Mouse (Mus musculus): ENCODE measurements around the gene Sgk1. TPM values are rescaled to one million over a fixed set of nuclear protein-coding genes. Genes with fewer than 3 reads are reported as not detected.
"Not testable (repeated sequence)": the region's sequence is repeated elsewhere in the genome, so short reads cannot be mapped to it uniquely, and the experiment has no call there.

The Sgk1 gene
- total RNA-seq, 2 experiments from 2014 or later, result 5.4 to 28.0 TPM

DNA sequence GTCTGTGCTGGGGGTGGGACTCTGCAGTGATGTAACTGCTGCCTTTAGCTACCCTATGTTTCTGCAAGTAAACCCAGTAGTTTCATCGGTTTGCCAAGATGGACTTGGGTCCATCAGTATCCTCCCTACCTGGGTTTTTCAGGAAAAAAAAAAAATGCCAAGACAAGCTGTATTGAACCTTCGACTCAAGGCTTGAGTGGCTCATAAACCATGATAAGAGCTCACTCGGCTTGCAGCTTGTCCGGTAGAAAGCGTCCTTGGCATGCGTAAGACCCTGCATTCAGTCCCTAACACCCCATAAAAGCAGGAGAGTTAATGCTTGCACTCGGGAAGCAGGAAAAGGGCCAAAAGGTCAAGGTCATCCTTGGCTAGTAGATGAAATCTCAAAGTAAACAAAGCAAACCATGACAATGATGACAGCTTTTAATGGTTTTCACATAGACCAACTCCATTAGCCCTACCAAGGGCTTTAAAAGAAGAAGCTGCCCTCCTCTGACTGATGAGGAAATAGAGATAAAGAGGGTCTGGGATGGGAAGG lies 23.5 kb upstream of the Sgk1 start:
- no peak for ATAC-seq (replicated peaks; ENCODE audit: poor library complexity)

DNA sequence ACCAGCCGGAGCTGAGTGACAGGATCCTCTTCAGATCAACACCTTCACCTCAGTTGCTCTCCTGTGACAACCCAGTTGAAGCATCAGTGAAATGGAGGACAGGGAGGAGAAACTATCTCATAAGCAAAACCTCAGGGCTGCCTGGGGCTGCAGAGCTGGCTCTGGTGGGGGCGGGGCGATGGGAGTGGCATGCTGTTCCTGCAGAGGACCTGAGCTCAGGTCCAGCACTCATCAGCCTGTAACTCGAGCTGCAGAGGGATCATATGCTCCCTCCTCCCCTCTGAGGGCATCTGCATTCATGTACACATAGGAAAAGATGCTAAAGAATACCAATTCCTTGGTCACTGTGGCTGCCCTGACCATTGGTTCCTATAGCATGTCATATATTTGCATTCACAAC lies 15.5 kb upstream of the Sgk1 start:
- ATAC-seq (replicated peaks; ENCODE audit: poor library complexity), result no peak

DNA sequence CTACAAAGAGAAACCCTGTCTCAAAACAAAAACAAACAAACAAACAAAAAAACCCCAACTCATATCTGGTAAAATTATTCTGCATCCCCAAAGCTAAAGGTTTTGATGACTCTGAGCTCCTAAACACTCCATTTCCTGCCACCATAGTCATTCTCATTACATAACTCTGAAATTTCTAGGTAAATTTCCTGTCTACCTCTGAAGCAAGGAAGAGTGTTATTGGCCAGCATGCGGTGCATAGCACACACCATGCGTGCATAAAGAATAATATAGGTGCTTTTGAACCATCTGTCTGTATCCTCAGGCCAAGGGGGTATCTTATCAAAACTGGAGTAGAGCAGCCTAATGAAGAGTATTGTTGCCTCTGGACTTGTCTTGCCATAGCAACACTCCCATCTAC lies 13.8 kb upstream of the Sgk1 start:
- ATAC-seq (replicated peaks; ENCODE audit: poor library complexity), result no peak

DNA sequence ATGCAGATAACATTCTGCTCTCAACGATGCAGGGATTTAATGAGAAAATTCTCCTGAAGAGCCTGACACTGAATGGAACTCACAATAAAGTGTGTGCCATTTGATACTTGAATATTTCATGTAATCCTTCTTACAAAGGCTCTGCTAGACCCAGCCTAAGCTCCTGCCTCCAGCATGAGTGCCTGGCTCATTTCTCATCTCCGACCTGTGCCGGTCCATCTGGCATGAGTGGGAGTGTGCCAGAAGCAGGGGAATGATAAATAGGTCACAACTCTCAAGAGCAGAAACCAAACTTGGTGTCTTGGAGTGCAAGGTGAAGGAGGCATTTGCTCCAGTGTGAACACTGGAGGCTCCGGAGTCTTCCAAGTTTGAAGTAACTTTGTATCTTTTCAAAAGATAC lies 13.4 kb upstream of the Sgk1 start:
- no peak for ATAC-seq (replicated peaks; ENCODE audit: poor library complexity)

DNA sequence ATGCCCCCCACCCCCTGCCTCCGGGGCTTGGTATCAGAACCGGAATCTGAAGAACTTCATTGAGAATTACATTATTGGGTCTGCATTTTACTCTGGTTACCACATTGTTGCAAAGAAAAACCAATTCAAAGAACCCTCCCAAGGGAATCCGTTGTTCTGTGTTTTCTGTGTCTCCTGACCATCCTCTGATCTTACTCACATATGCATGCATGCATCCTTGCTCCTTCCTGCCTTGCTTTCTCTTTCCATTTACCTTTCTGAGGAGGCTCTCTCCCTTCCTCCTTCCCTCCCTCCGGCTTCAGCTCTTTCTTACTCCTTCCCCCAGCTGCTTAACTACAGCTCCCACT lies 174 bp upstream of the Sgk1 start:
- ATAC-seq (replicated peaks; ENCODE audit: poor library complexity), result no peak

DNA sequence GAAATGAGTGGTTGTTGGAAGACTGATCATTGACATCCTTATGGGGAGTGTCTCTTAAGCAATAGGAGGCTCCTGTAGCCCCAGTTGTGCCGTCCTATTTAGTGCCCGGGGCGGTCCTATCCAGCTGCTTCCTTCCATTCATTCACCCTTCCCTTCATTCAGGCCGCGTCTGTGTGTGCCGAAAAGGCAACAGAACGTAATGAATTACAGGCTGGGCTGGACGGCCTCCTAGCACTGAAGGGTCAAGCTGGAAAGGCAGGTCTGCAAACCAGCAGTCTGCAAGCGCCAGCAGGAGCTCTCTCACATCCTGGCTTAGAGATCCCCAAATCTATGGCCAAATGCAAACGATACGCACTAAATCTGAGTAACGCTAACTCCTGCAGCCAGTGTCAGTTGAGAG lies 1.6 kb downstream of the Sgk1 start:
- no peak for ATAC-seq (replicated peaks; ENCODE audit: poor library complexity)

DNA sequence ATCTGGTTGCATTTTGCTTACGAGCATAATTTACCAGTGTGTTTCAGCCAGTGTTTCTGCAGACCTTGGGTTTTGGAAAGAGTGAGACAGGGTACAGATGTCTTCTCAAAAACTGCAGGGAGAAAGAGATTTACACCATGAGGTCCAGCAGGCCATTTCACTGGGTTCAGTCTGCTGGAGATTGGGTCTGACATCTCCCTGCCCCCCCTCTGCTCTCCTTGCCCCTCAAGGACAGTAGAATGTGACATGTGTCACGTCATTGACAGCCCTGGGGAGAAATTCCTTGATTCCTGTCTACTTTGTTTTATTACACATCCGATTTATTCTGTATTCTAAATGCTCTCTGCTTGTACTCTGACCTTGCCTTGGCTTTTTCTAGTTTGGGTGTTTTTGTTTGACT lies 2.5 kb downstream of the Sgk1 start:
- ATAC-seq (replicated peaks; ENCODE audit: poor library complexity), result no peak

DNA sequence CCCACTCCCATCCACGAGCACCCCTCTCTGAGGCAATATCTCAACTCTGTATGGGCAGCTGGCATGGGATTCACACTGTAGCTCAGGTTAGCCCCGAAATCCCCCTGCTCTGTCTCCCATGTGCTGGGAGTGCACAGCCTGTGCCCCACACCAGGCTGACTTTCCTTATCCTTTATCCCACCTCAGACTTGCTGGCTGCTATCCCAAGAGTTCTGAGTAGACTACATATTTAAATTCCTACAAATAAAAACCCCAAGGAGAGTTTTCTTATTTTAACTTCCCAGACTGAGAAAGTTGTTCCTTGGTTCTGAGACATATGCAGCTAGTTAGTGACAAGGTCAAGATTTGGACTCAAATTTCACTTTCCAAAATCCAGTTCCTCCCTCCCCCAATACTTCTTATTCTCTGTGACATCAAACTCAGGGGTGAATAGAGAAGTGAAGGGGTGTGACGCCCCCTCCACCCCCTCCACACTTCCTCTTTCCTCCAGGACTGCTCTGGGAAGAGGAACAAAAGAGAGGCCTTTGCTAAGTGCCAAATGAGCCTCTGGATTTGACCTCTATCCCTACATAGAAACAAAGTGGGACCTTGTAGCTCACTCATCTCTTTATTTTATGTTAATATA lies 7.3 kb downstream of the Sgk1 start:
- peak; percentile 99 for ATAC-seq (replicated peaks; ENCODE audit: poor library complexity)

DNA sequence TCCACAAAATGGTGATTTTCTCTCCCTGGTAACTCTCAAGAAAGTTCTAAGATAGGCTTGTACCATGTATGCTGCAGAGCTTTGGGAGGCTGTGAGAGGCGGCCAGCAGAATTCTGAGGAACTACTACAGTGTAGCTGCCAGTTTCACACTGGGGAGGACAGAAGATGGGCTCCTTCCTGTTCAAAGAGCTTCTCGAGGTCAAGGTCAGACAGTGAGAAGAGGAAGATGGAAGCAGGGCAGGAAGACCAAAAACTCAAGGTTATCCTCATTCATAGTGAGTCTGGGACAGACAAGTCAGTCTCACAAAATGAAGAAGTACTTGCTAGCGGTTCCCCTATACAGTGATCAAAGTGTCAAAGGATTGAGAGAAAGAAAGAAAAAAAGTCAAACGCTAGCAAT lies 8.3 kb downstream of the Sgk1 start:
- ATAC-seq (replicated peaks; ENCODE audit: poor library complexity), result peak; percentile 50

DNA sequence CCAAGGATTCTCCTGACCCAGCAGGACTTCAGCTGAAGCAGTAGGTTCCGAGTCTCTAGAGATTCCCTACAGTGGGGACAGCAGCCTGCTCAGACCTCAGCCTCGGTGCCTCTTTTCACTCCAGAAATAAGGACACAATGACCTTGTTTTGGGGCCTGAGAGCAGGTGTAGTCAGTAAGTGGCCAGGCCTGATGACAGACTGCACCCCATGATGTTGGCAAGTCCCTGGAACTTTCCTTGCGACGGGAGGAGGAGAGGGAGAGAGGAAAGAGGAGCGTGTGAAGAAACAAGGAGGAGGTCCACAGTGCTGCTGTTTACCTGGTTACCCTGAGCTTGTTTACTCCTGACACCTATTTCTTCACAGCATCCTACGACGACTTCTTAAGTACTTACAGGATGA lies 9.5 kb downstream of the Sgk1 start:
- no peak for ATAC-seq (replicated peaks; ENCODE audit: poor library complexity)

DNA sequence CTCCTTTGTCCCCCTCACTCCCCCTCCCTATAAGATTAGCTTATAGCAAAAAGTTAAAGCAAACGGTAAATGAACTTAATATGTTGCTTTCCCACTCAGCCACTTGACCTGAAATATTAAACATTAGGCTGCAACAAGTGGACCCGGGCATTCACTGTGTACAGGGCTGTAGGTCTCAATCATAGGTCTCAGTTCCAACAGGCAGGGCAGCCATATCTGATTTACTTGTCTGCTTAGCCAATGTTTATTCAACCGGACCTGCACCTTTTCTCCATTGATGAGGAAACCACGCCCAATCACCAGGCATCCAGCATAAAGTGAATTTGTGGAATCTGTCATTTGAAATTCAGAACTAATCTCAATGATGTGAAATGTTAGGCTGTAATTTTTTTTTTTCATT lies 10.1 kb downstream of the Sgk1 start:
- no peak for ATAC-seq (replicated peaks; ENCODE audit: poor library complexity)

DNA sequence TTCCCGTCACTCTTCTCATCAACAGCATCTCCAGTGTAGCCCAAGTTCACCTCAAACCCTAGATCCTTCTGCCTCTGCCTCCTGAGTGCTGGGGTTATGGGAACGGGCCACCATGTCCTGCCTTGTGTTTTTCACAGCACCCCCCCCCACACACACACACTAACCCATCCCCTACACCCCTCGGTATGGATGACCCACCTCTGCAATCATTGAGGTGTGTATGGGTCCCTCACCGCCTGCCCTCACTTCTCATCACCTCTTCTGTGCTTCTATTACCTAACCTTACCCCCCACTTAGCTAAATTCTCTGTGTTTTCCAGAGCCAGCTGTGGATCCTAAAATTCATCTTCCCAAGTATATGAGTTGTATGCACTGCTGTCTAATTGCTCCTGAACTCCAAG lies 16.4 kb downstream of the Sgk1 start:
- no peak for ATAC-seq (replicated peaks; ENCODE audit: poor library complexity)

DNA sequence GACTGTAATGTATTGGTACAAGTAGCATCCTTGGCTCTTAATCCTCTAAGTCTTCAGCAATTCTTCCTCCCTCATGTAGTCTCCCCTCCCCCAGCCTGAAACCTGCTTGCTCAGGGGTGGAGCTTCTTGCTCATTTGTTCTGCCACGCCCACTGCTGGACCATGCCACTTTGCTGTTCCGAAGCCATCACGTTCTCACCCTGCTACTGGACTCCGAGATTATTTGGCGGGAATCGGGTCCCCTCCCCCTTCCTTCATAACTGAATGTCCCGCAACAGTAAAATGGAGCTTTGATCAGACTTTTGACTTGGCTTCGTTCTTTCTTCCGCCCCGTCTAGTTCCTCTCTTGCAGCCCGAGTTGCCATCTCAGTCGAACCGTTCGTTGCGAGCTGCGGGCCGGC lies 16.9 kb downstream of the Sgk1 start:
- ATAC-seq (replicated peaks; ENCODE audit: poor library complexity), result not testable (repeated sequence)

DNA sequence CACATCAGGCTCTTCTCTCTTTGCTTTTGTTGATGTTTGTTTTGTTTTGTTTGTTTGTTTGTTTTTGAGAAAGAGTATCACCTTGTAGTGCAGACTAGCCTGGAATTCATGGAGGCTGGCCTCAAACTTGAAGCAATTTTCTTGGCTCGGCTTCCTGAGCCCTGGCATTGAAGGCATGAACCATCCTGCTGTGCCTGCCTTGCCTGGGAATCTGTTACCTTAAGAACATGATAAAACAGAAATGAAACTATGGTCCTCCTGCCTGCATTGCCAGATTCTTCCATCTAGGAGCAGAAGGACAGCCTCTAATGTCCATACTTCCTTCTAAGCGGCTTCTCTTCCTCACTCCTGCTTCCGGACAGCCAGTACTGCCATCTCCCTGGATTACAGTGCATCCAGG lies 17.4 kb downstream of the Sgk1 start:
- no peak for ATAC-seq (replicated peaks; ENCODE audit: poor library complexity)

DNA sequence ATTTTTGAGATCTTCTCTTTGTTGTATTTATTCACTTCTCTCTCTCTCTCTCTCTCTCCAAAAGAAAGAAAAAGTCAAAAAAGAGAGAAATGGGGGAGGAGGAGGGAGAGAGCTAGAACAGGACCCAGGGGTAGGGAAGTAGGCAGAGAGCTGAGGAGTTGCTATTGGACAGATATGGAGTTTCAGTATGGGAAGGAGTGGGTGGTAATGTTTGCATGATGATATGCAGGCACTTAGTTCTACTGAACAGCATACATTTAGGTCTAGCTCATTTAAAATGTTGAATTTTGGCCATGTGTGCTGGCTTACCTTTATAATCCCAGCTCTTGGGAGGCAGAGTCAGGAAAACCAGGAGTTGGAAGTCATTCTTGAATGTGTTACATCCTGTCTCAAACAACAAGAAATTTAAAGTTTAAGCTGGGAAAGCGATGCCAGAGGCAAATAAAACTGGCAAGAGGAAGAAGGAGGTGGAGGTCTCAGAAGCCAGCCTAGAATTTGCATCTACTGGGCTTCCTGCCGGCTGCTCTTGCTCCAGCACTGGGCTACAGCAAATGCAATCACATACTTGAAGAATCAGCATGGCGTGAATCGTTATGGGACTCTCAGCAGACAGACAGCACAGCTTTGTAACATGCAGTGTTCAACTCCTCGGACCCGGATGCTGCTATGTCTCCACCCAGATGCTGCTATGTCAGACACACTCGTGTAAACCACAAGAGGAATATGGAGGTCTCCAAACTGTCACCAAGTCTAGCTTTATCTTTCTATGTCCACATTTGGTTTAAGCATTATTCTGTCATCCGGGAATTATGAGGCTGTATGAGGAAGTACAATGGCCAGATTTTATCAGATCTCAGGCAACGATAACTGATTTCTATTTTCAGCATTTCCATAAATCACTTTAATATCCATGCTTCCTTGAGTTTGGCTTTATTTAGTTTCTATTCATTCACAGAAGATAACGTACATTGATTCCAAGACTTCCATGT lies 20.5 kb downstream of the Sgk1 start:
- ATAC-seq (replicated peaks; ENCODE audit: poor library complexity), result no peak

DNA sequence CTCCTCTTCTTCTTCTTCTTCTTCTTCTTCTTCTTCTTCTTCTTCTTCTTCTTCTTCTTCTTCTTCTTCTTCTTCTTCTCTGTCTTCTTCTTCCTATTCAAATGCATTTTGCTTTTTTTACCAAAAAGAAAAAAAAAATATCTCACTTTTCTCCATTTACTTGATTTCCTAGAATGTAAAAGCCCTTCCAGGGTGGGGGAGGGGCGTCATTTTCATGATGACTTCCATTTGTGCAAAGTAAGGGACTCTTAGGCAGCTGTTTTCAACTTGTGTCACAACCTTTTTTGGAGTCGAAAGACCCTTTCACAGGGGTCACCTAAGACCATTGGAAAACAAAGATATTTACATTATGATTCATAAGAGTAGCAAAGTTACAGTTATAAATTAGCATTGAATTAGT lies 22.2 kb downstream of the Sgk1 start:
- ATAC-seq (replicated peaks; ENCODE audit: poor library complexity), result no peak

DNA sequence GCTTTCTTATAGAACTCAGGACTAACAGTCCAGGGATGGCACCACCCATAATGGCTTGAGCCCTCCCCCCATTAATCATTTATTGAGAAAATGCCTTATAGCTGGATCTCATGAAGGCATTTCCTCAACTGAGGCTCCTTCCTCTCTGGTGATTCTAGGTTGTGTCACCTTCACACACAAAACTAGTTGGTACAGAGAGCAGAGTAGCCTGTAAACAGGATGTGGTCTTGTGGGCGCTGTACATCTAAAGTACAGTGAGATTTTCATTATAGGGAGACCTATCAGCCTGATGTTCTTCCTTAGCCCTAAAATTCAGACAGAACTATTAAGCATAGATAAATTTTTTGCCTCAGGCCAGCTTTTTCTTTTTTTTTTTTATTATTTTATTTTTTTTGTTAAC lies 23.6 kb downstream of the Sgk1 start:
- ATAC-seq (replicated peaks; ENCODE audit: poor library complexity), result peak; percentile 53; the same call in 1 of the 2 replicates

DNA sequence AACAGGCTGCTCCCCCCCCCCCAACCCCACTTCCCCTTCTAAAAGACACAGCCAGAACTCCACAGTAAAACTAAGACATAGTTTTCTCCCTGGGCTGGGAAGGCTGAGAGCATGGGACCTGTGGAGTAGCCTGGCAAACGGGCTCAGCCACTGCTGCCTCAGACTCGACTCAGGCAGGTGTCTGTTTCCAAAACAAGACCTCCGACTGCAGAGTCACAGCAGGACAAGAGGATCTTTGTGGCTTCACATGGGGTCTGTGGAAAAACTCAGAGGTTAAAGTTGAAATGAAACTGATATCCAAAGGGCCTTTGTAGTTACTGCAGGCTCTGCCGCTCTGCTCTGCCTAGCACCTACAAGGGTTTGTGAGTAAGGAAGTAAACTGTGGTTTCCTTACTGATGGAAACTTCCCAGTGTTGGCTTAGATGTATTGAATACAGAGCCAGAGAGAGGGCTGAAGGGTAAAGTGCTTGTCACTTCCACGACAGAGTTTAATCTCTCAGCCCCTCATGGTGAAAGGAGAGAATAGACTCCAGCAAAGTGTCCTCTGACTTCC lies 25.0 kb downstream of the Sgk1 start:
- ATAC-seq (replicated peaks; ENCODE audit: poor library complexity), result peak; percentile 73

DNA sequence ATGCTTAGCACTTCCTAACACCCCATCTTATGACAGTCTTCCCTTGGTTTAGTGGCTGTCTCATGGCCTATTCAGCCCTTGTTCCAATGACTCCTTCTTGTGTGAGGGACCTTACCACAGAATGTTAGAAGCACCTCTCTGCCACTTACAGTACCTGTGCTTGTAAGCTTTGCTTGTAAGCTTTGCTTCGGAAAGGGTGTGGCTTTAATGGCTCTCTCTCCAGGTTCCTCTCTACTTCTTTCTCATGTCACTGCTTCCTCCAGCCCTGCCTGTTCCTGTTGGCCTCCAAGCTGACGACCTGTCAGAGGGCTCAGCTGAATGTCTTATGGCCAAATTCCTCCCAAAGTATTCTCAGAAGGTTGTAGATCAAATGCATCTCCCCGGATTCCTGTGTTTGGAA lies 25.8 kb downstream of the Sgk1 start:
- ATAC-seq (replicated peaks; ENCODE audit: poor library complexity), result peak; percentile 48; the same call in 1 of the 2 replicates

DNA sequence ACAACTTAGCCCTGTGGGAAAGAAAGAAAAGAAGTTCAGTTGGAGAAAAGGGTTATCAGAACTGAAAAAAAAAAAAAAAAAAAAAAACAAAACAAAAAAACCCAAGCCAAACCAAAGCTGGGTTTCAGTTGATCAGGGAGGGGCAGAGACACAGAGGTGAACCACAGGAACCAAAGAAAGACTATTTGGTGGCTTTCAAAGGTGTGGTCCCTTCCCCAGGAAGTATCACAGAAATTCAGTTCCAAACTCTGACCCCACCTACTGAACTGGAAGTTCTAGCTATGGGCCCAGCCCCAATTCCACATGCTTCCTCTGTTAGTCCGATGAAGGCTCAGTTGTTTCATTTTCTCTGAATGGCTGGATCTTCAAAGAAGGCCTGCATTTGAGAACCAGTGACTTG lies 26.7 kb downstream of the Sgk1 start:
- ATAC-seq (replicated peaks; ENCODE audit: poor library complexity), result no peak

DNA sequence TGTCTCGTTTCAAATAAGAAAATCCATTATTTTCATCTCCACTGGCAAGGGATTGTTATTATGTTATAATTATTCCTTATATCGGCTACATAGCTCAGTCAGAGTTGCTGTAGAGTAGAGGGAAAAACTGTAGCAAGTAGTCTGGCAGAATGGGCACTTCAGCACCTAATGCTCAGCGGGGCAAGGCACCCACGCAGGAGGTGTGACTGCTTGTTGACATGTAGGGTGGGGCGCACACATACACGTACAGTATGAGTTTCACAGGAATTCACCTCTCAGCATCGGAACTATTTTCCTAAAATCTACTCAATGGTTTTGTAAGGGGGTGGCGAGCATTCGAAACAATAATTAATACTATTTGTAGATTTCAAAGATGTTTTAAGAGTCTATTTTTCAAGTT lies 28.4 kb downstream of the Sgk1 start:
- ATAC-seq (replicated peaks; ENCODE audit: poor library complexity), result no peak
